Mouse (Mus musculus) liver, adult 2 months (tissue): ENCODE measurements around the gene Crybg1. TPM values are rescaled to one million over a fixed set of nuclear protein-coding genes. Genes with fewer than 3 reads are reported as not detected.

Experiments
- DNase-seq: peaks from one replicate; pipeline ENCODE4 v3.0.0-alpha.2; 2011; ENCODE audit warnings: low read depth, low spot score; ENCODE audit errors: extremely low read depth
- H3K27ac ChIP-seq: fragments of 200-500 bp; replicated peaks from 2 replicates; pipeline ENCODE4 v1.5.1; 2012; ENCODE audit warnings: low read depth, mild to moderate bottlenecking, control low read depth, inconsistent platforms, low read length; ENCODE audit not compliant: insufficient read depth
- H3K27me3 ChIP-seq: fragments of 200-500 bp; 2 replicates; pipeline ENCODE4 v1.6.1; 2012; ENCODE audit warnings: mild to moderate bottlenecking, moderate library complexity, low read length, inconsistent platforms; ENCODE audit not compliant: control insufficient read depth, insufficient read depth
- H3K36me3 ChIP-seq: fragments of 200-500 bp; 2 replicates; pipeline ENCODE4 v1.6.1; 2012; ENCODE audit warnings: low read length, inconsistent platforms; ENCODE audit not compliant: control insufficient read depth, insufficient read depth
- H3K4me1 ChIP-seq: fragments of 200-500 bp; 2 replicates; pipeline ENCODE4 v1.6.1; 2011; ENCODE audit warnings: low read length; ENCODE audit not compliant: control insufficient read depth, insufficient read depth
- H3K4me3 ChIP-seq: fragments of 200-500 bp; 2 replicates; pipeline ENCODE4 v1.5.1; 2011; ENCODE audit warnings: low read depth, mild to moderate bottlenecking, control low read depth, low read length, moderate library complexity; ENCODE audit not compliant: insufficient read depth
- H3K79me2 ChIP-seq: fragments of 200-500 bp; 2 replicates; pipeline ENCODE4 v1.6.1; 2012; ENCODE audit warnings: inconsistent platforms, mild to moderate bottlenecking, low read length, moderate library complexity; ENCODE audit not compliant: control insufficient read depth, insufficient read depth
- H3K9ac ChIP-seq: fragments of 200-500 bp; 2 replicates; pipeline ENCODE4 v1.6.1; 2012; ENCODE audit warnings: low read depth, mild to moderate bottlenecking, control low read depth, inconsistent platforms, low read length
- CTCF ChIP-seq: fragments of 200-500 bp; IDR thresholded peaks from 2 replicates; pipeline ENCODE4 v1.5.1; 2011; ENCODE audit warnings: low read depth, low read length, control low read depth
- POLR2A ChIP-seq: fragments of 200-500 bp; IDR thresholded peaks from 2 replicates; pipeline ENCODE4 v1.6.1; 2011; ENCODE audit warnings: low read length, control low read depth; ENCODE audit not compliant: insufficient read depth; ENCODE audit errors: extremely low read depth
- WGBS: fragments of 180-500 bp; shearing (Covaris S2); methylation state at CpG from one replicate; pipeline ENCODE4 v1.1.7; 2018; 5-methylcytosine and 5-hydroxymethylcytosine counted together
- polyA plus RNA-seq: library from polyadenylated mRNA; depleted of rRNA; stranded (reverse); fragments of >200 nt; gene quantifications from 2 replicates; pipeline ENCODE4 v1.2.3, GENCODE M21; 2012
- total RNA-seq: library from RNA; depleted of rRNA; stranded (reverse); fragments of >200 nt; gene quantifications from 2 replicates; pipeline ENCODE4 v1.2.3, GENCODE M21; 2014

Gene Crybg1
- total and polyA plus RNA-seq, 2 experiments = 3.2 to 13.0 TPM

DNA sequence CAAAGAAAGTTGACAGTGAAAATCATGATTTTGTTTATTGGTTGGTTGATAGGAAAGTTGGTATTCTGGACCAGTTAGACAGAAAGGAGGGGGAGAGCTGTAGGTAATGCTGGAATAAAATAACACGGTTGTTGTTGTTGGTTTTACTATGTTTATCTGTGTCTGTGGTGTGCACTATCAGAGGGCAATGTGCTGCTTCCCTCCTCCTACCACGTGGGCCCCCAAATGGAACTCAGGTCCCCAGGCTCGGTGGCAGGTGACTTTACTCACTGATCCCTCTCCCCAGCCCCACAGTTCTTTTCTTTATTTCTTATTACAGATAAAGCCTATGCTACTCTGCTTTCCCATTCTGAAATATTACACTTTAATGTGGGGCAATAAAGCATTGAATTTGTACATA is 236.4 kb downstream of the Crybg1 start:
- H3K27me3 ChIP-seq = no peaks in the 10 kb centered on the region
- H3K4me3 ChIP-seq = no peak overlapping the region
- no peak for DNase-seq
- H3K4me1 ChIP-seq = no peaks in the 10 kb centered on the region
- TF ChIP-seq POLR2A (no peak), CTCF (no peak)
- H3K27ac ChIP-seq = no peak overlapping the region
- H3K9ac ChIP-seq = no peak overlapping the region
- 82% methylated on average over 3 of the region's 3 CpGs for whole genome bisulfite sequencing
- peaks cover 13% of the 10 kb centered on the region for H3K36me3 ChIP-seq
- no peaks in the 10 kb centered on the region for H3K79me2 ChIP-seq

DNA sequence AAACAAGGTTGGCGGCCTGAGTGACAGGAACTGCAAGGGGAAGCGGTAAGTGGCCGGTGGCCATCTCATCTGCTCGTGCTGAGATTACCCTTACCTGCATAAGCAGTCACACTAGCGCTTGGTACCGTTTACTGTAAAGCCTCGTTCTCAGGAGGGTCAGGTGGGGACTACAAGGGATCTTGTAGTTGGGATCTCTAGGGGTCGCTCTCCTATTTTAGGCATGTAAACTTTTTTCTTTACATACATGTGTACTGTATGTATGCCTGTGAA is 237.8 kb downstream of the Crybg1 start:
- no peaks in the 10 kb centered on the region for H3K27me3 ChIP-seq
- no peak overlapping the region for H3K27ac ChIP-seq
- no peak for DNase-seq
- H3K4me1 ChIP-seq = no peaks in the 10 kb centered on the region
- H3K9ac ChIP-seq = no peak overlapping the region
- peaks cover 13% of the 10 kb centered on the region for H3K36me3 ChIP-seq
- no peak overlapping the region for H3K4me3 ChIP-seq
- no peaks in the 10 kb centered on the region for H3K79me2 ChIP-seq
- no peak for TF ChIP-seq CTCF
- TF ChIP-seq POLR2A = no peak
- 87% methylated on average over 8 of the region's 8 CpGs for WGBS

DNA sequence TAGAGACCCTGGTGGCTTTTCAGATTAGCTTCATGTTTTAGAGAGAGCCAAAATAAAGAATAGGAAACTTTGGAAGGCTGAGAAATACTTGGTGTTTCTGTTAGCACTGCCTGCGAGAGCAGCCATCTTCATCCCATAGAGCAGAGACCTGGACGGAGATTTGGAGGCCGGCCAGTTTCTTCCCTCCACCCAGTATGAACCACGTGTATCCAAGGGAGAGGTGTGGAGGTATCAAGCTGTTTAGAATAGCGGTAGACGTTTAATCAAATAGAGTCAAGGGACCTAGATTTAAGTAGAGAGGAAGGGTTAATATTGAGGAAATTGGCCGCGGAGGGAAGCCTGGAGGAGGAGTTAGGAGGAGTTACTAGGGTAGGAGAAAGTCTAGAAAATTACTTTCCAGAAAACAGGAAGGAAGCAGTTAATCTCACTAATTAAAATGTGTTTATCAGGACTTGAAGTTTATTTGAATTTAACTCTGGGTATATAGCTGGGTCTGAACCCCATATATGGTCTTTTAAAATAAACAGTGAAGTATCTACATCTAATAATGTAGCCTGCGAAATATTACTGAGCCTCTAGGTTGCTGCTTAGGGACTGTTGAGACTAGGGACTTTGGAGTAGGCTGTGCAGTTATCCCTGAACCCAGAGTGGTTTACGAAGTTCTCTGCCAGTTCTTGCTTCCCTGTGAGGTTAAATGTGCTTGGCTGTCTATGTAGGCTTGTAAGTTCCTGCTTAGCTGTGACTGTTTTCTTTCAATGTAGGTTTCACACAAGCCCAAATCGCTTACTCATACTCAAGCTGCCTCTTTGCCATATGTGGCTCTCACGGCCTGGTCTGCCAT is 238.4 kb downstream of the Crybg1 start:
- H3K4me3 ChIP-seq = no peak overlapping the region
- no peak for TF ChIP-seq CTCF
- no peak for TF ChIP-seq POLR2A
- no peaks in the 10 kb centered on the region for H3K79me2 ChIP-seq
- no peaks in the 10 kb centered on the region for H3K27me3 ChIP-seq
- 79% methylated on average over 12 of the region's 12 CpGs for WGBS
- H3K36me3 ChIP-seq = peaks cover 13% of the 10 kb centered on the region
- DNase-seq = no peak
- H3K4me1 ChIP-seq = no peaks in the 10 kb centered on the region
- H3K9ac ChIP-seq = no peak overlapping the region
- H3K27ac ChIP-seq = no peak overlapping the region

DNA sequence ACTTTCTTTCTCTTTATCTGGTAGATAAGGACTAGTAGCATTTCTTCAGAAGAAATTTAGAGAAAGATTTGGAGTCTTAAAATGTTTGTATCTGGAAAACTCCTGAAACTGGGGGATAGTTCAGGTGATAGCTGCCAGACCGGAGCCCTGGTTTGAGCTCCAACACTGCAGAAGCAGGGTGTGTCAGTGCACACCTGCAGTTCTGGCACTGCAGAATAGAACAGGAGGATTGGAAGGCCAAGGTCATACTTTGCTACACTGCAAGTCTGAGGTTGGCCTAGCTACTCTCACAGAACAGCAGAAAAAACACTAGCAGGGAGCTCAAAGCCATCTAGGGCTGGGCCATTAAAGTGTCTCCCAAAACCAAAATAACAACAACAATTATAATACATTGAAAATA is 244.1 kb downstream of the Crybg1 start:
- Histone ChIP-seq H3K4me3 (no peak overlapping the region), H3K36me3 (no peaks in the 10 kb centered on the region), H3K79me2 (no peaks in the 10 kb centered on the region), H3K27me3 (no peaks in the 10 kb centered on the region), H3K9ac (no peak overlapping the region), H3K27ac (no peak overlapping the region), H3K4me1 (peaks cover 3% of the 10 kb centered on the region; the same call in 1 of the 2 replicates)
- DNase-seq = peak; percentile 16
- 57% methylated on average over 1 of the region's 1 CpGs for WGBS
- no peak for TF ChIP-seq POLR2A
- no peak for TF ChIP-seq CTCF

DNA sequence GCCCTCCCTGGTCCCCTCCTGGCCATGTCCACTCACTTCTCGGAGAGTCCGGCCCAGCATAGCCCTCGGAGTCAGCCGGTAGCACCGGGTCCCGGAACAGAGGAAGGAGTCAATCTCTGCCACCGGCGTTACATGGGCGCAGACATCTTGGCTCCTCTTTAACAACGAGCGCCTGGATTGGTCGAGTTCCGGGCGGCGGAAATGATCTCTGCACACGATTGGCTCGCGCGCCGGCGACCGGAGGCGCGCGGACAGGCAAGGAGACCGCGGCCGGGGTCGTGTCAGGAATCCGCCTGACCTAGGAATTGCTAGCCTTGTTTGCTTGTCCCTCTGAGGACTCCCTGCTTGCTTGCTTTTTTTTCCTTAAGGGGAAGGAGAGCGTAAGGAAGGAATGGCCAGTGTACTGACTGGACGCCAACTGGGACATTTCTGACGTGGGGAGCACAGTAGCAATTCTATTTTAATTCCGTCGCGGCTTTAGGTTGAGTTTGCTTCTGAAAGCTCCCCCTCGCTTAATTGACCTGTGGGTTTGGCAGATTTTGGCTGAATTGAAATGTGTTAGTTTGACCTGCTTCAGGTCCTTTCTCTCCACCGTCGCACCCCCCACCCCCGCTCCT is 247.0 kb downstream of the Crybg1 start, which contains the start of the genes Qrsl1 and Rtn4ip1:
Gene Qrsl1 (minus strand): TSS at position 168 of the 617 bp plus-strand sequence.
Gene Rtn4ip1 (plus strand): TSS at position 230 of the 617 bp plus-strand sequence.
- Histone ChIP-seq H3K27ac (peak within 1 kb of the TSS; percentile 76), H3K79me2 (no peaks in the 10 kb centered on the region), H3K27me3 (no peaks in the 10 kb centered on the region), H3K36me3 (no peaks in the 10 kb centered on the region), H3K4me1 (peaks cover 3% of the 10 kb centered on the region; the same call in 1 of the 2 replicates), H3K4me3 (peak within 1 kb of the TSS; percentile 81), H3K9ac (peak within 1 kb of the TSS; percentile 87)
- TF ChIP-seq POLR2A (0 out of 2 replicates have a peak, but pooled peaks have one; percentile 8), CTCF (no peak)
- peak; percentile 80 for DNase-seq
- under 1% methylated on average over 40 of the region's 40 CpGs for WGBS
